Comparison of ENCODE assay signal across 26 mouse cellular contexts in the genomic region with DNA sequence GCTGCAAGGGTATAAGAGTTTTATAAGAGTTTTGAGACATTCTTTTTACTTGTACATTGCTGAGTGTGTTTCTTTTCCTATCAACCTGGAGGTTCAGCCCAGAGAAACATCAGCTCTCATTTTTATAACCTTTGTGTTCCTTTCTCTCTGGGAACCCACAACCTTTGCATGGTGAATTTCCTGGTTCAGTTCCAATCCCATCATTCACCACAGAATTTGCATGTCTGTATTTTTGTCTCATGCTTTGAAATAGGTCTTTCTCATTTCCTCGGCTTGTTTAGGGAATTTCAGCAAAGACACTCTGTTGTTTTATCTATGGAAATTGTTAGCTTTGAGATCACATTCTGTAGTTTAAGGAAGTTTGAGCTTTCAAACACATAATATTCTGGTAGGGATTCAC. TPM values are rescaled to one million over a fixed set of nuclear protein-coding genes. Genes with fewer than 3 reads are reported as not detected.
"Had no signal": no experiment of that assay in that cellular context is flagged by ENCODE, and none has a peak within 500 bp of the region (broad histone marks: within the 10 kb centered on the region; RNA-seq: fewer than 3 reads in every experiment).

No protein-coding gene starts in this region.

- H3K4me2 ChIP-seq: limb, embryonic 13.5 days; liver, embryonic 12.5 days; liver, embryonic 15.5 days; lung, embryonic 15.5 days; midbrain, embryonic 11.5 days; stomach, embryonic 15.5 days had no signal

- H3K9ac ChIP-seq: limb, embryonic 13.5 days; liver, embryonic 12.5 days; liver, embryonic 15.5 days; lung, embryonic 15.5 days; stomach, embryonic 15.5 days had no signal

- DNase-seq: kidney, adult 18-20 months; kidney, adult 9 months; kidney, postnatal 14 days; kidney, postnatal 4 days; liver; lung, adult 18-20 months; lung, postnatal 10 days; lung, postnatal 36 days; midbrain, embryonic 14.5 days; thymus, postnatal 4 days had no signal

- H3K4me1 ChIP-seq: stomach, embryonic 15.5 days had no signal

- H3K27ac ChIP-seq: limb, embryonic 10.5 days; limb, embryonic 13.5 days; liver, embryonic 12.5 days; liver, embryonic 15.5 days; lung, embryonic 15.5 days; stomach, embryonic 15.5 days had no signal

- H3K4me3 ChIP-seq: limb, embryonic 10.5 days; limb, embryonic 13.5 days; liver, embryonic 12.5 days; liver, embryonic 15.5 days; lung, embryonic 15.5 days; stomach, embryonic 15.5 days had no signal

- H3K27me3 ChIP-seq: limb, embryonic 13.5 days; liver, embryonic 15.5 days; lung, embryonic 15.5 days; stomach, embryonic 15.5 days had no signal

- H3K9me3 ChIP-seq: limb, embryonic 10.5 days; limb, embryonic 13.5 days; liver, embryonic 12.5 days; liver, embryonic 15.5 days; lung, embryonic 15.5 days; stomach, embryonic 15.5 days had no signal

- H3K36me3 ChIP-seq: limb, embryonic 10.5 days; limb, embryonic 13.5 days; liver, embryonic 12.5 days; liver, embryonic 15.5 days; lung, embryonic 15.5 days; stomach, embryonic 15.5 days had no signal

RNA-seq across cellular contexts. Expression of gene Sit1, which starts 9.9 kb away (rescaled TPM):
- total RNA-seq: layer of hippocampus, adult 18-20 months; layer of hippocampus, postnatal 25 days; left cerebral cortex, adult 18-20 months; left cerebral cortex, postnatal 25 days; megakaryocyte progenitor cell, adult 5-6 weeks; midbrain, postnatal 0 days had no signal
- polyA plus RNA-seq: kidney, embryonic 16.5 days; limb, embryonic 10.5 days; limb, embryonic 13.5 days; liver, embryonic 12.5 days; midbrain, embryonic 11.5 days; midbrain, embryonic 14.5 days; midbrain, postnatal 0 days; neural tube, embryonic 11.5 days; neural tube, embryonic 14.5 days; stomach, embryonic 15.5 days had no signal

RNA-seq across cellular contexts. Expression of gene Cd72, which starts 19.2 kb away (rescaled TPM):
- total RNA-seq: layer of hippocampus, adult 18-20 months; midbrain, postnatal 0 days had no signal

RNA-seq across cellular contexts. Expression of gene Arhgef39, which starts 25.9 kb away (rescaled TPM):
- total RNA-seq: layer of hippocampus, adult 18-20 months had no signal
